Mouse (Mus musculus): ENCODE results near the gene Zfhx3. TPM values are rescaled to one million over a fixed set of nuclear protein-coding genes. Genes with fewer than 3 reads are reported as not detected.

The Zfhx3 gene
- polyA plus RNA-seq, 1 experiment from 2014 or later = 9.2 TPM

- no peak overlapping the region for H3K4me2 ChIP-seq
- no peaks in the 10 kb centered on the region for H3K36me3 ChIP-seq
- H3K4me1 ChIP-seq = peaks cover 42% of the 10 kb centered on the region
- ATAC-seq (replicated peaks; ENCODE audit: low FRiP score) = no peak
- H3K27ac ChIP-seq = no peak overlapping the region
- no peaks in the 10 kb centered on the region for H3K27me3 ChIP-seq
- WGBS = 67% methylated on average over 7 of the region's 7 CpGs
- no peak overlapping the region for H3K4me3 ChIP-seq (replicated peaks)
- no peak overlapping the region for H3K9ac ChIP-seq
- H3K9me3 ChIP-seq (replicated peaks) = no peaks in the 10 kb centered on the region
These were observed 803.1 kb downstream of the Zfhx3 start for GRCm38 (mm10) chr8:108745551-108745950.

GRCm38 (mm10) chr8:108748095-108748494, 805.7 kb downstream of the Zfhx3 start:
- no peaks in the 10 kb centered on the region for H3K36me3 ChIP-seq
- ATAC-seq (replicated peaks; ENCODE audit: low FRiP score) = no peak
- H3K27me3 ChIP-seq = no peaks in the 10 kb centered on the region
- H3K9ac ChIP-seq = no peak overlapping the region
- peak overlapping the region; percentile 73; the same call in 1 of the 2 replicates for H3K27ac ChIP-seq
- peaks cover 39% of the 10 kb centered on the region for H3K4me1 ChIP-seq
- H3K9me3 ChIP-seq (replicated peaks) = no peaks in the 10 kb centered on the region
- H3K4me2 ChIP-seq = 0 out of 2 replicates have a peak overlapping the region, but pooled peaks have one; percentile 27
- no peak overlapping the region for H3K4me3 ChIP-seq (replicated peaks)
- WGBS = 56% methylated on average over 11 of the region's 11 CpGs

DNA sequence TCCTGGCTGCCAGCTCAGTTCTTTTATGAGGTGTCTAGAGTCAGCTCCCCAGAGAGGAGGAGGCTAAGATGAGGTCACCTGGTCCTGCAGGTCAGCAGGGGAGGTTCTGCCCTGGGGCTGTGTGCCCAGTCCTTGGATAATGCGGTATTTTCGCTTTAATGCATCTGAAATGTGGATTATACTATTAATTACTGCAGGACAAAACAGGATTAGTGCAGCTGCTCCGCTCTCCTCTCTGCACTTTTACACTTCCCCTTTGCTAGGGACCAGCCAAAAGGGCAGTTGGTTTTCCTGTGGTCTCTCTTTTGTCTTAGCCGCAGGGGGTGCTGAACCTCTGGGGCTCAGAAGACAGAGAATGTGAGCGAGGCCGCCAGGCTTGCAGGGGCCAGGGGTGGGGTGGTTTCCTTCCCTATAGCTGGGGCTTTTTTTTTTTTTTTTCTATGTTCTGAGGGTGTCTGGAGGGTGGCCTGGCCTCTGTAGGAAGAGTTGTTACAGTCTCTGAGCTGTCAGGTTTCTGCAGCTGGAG, 806.5 kb downstream of the Zfhx3 start:
- no peak overlapping the region for H3K4me3 ChIP-seq (replicated peaks)
- no peak overlapping the region for H3K9ac ChIP-seq
- H3K4me1 ChIP-seq = peaks cover 37% of the 10 kb centered on the region
- H3K36me3 ChIP-seq = no peaks in the 10 kb centered on the region
- H3K9me3 ChIP-seq (replicated peaks) = no peaks in the 10 kb centered on the region
- peak overlapping the region; percentile 19 for H3K4me2 ChIP-seq
- H3K27me3 ChIP-seq = no peaks in the 10 kb centered on the region
- 14% methylated on average over 6 of the region's 6 CpGs for WGBS
- 0 out of 2 replicates have a peak, but pooled peaks have one; percentile 18 for ATAC-seq (replicated peaks; ENCODE audit: low FRiP score)
- H3K27ac ChIP-seq = peak overlapping the region; percentile 73

GRCm38 (mm10) chr8:108750806-108751205, 808.4 kb downstream of the Zfhx3 start:
- Histone ChIP-seq H3K36me3 (no peaks in the 10 kb centered on the region), H3K9ac (no peak overlapping the region), H3K4me3 (replicated peaks) (no peak overlapping the region), H3K9me3 (replicated peaks) (no peaks in the 10 kb centered on the region), H3K4me1 (peaks cover 39% of the 10 kb centered on the region), H3K4me2 (no peak overlapping the region), H3K27ac (no peak overlapping the region), H3K27me3 (no peaks in the 10 kb centered on the region)
- WGBS = 93% methylated on average over 9 of the region's 9 CpGs
- no peak for ATAC-seq (replicated peaks; ENCODE audit: low FRiP score)

- H3K9ac ChIP-seq = no peak overlapping the region
- no peak for ATAC-seq (replicated peaks; ENCODE audit: low FRiP score)
- H3K9me3 ChIP-seq (replicated peaks) = no peaks in the 10 kb centered on the region
- H3K36me3 ChIP-seq = no peaks in the 10 kb centered on the region
- H3K4me1 ChIP-seq = peaks cover 37% of the 10 kb centered on the region
- WGBS = 80% methylated on average over 6 of the region's 6 CpGs
- H3K27me3 ChIP-seq = no peaks in the 10 kb centered on the region
- no peak overlapping the region for H3K4me3 ChIP-seq (replicated peaks)
- H3K27ac ChIP-seq = peak overlapping the region; percentile 52; the same call in 1 of the 2 replicates
- no peak overlapping the region for H3K4me2 ChIP-seq
These were observed 812.1 kb downstream of the Zfhx3 start for GRCm38 (mm10) chr8:108754556-108754955.

- Histone ChIP-seq H3K27ac (peak overlapping the region; percentile 57), H3K9me3 (replicated peaks) (no peaks in the 10 kb centered on the region), H3K36me3 (no peaks in the 10 kb centered on the region), H3K4me2 (no peak overlapping the region), H3K9ac (no peak overlapping the region), H3K4me3 (replicated peaks) (no peak overlapping the region), H3K4me1 (peaks cover 40% of the 10 kb centered on the region), H3K27me3 (no peaks in the 10 kb centered on the region)
- 64% methylated on average over 19 of the region's 19 CpGs for whole genome bisulfite sequencing
- peak; percentile 31; the same call in 1 of the 2 replicates for ATAC-seq (replicated peaks; ENCODE audit: low FRiP score)
These were observed 813.2 kb downstream of the Zfhx3 start for GRCm38 (mm10) chr8:108755400-108756325.

- Histone ChIP-seq H3K4me1 (peaks cover 59% of the 10 kb centered on the region), H3K9ac (no peak overlapping the region), H3K4me3 (replicated peaks) (no peak overlapping the region), H3K9me3 (replicated peaks) (no peaks in the 10 kb centered on the region), H3K36me3 (no peaks in the 10 kb centered on the region), H3K4me2 (peak overlapping the region; percentile 1; the same call in 1 of the 2 replicates), H3K27me3 (no peaks in the 10 kb centered on the region), H3K27ac (peak overlapping the region; percentile 84)
- ATAC-seq (replicated peaks; ENCODE audit: low FRiP score) = no peak; the same call in 1 of the 2 replicates
- WGBS = 61% methylated on average over 15 of the region's 15 CpGs
These were observed 817.3 kb downstream of the Zfhx3 start for GRCm38 (mm10) chr8:108759511-108760330.

- Histone ChIP-seq H3K36me3 (no peaks in the 10 kb centered on the region), H3K4me1 (peaks cover 58% of the 10 kb centered on the region), H3K4me2 (no peak overlapping the region), H3K27ac (no peak overlapping the region), H3K9me3 (replicated peaks) (no peaks in the 10 kb centered on the region), H3K4me3 (replicated peaks) (no peak overlapping the region), H3K27me3 (no peaks in the 10 kb centered on the region), H3K9ac (no peak overlapping the region)
- WGBS = 61% methylated on average over 10 of the region's 10 CpGs
- no peak for ATAC-seq (replicated peaks; ENCODE audit: low FRiP score)
These were observed 818.3 kb downstream of the Zfhx3 start for GRCm38 (mm10) chr8:108760745-108761144.

DNA sequence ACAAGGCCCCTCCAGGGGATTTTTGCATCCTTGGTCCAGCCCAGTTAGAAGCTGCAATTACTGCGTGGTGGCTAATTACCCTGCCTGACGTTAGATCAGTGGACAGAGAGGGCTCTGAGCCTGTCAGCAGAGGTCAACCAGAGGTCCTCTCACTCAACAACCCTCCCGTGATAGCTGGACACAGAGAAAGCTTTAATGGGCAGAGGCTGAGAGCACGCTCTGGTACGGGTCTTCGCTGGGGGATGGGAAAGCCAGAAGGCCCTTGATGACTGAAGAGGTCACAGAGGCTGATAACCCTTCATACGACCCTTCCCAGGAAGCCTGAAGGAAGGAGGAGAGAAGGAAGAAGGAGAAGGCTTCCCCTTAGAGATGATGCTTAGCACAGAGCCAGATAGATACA, 820.1 kb downstream of the Zfhx3 start:
- H3K4me2 ChIP-seq = no peak overlapping the region
- 27% methylated on average over 7 of the region's 7 CpGs for WGBS

GRCm38 (mm10) chr8:108764403-108765194, 822.2 kb downstream of the Zfhx3 start:
- H3K4me2 ChIP-seq = 0 out of 2 replicates have a peak overlapping the region, but pooled peaks have one; percentile 5
- peak; percentile 31; the same call in 1 of the 2 replicates for ATAC-seq (replicated peaks; ENCODE audit: low FRiP score)
- peaks cover 71% of the 10 kb centered on the region for H3K4me1 ChIP-seq
- no peaks in the 10 kb centered on the region for H3K36me3 ChIP-seq
- no peak overlapping the region for H3K4me3 ChIP-seq (replicated peaks)
- 39% methylated on average over 19 of the region's 19 CpGs for WGBS
- H3K9me3 ChIP-seq (replicated peaks) = no peaks in the 10 kb centered on the region
- peak overlapping the region; percentile 64 for H3K27ac ChIP-seq
- no peaks in the 10 kb centered on the region for H3K27me3 ChIP-seq
- H3K9ac ChIP-seq = no peak overlapping the region

More for the DNA sequence above, 820.1 kb downstream of the Zfhx3 start:
- Histone ChIP-seq H3K4me1 (peaks cover 68% of the 10 kb centered on the region), H3K27me3 (no peaks in the 10 kb centered on the region), H3K9ac (no peak overlapping the region), H3K9me3 (replicated peaks) (no peaks in the 10 kb centered on the region), H3K4me3 (replicated peaks) (no peak overlapping the region), H3K36me3 (no peaks in the 10 kb centered on the region), H3K27ac (no peak overlapping the region)
- ATAC-seq (replicated peaks; ENCODE audit: low FRiP score) = no peak

DNA sequence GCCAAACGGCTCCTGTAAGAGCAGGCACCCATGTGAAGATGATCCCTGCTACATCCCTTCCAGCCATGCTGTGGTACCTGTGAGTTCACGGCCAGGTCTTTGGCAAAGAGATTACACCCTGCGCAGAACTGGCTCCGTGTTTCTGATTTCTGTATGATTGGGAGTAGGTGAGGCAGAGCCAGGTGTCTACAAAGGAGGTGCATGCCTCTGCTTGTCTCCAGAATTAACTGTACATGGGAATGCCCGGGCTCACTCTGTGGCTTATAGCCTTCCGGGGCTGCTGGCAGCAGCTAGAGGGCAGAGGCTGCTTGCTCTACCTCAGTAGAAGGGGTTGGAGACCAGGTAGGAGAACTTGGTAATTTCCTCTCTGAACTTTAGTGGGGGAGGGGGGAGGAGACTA, 823.7 kb downstream of the Zfhx3 start:
- WGBS = 85% methylated on average over 6 of the region's 6 CpGs
- H3K4me3 ChIP-seq (replicated peaks) = no peak overlapping the region
- H3K4me1 ChIP-seq = peaks cover 74% of the 10 kb centered on the region
- no peak for ATAC-seq (replicated peaks; ENCODE audit: low FRiP score)
- no peak overlapping the region for H3K27ac ChIP-seq
- H3K27me3 ChIP-seq = no peaks in the 10 kb centered on the region
- H3K36me3 ChIP-seq = no peaks in the 10 kb centered on the region
- H3K9me3 ChIP-seq (replicated peaks) = no peaks in the 10 kb centered on the region
- no peak overlapping the region for H3K4me2 ChIP-seq
- no peak overlapping the region for H3K9ac ChIP-seq
